Mouse (Mus musculus): Measurements from ENCODE around the gene Lypd8.

GRCm38 (mm10) chr11:58377686-58378085 lies 1.2 kb upstream of the Lypd8 start:
- TF ChIP-seq CTCF (IDR thresholded peaks at IDR 0.05; ENCODE audit: low read depth): no peak
- no peak for TF ChIP-seq EP300 (IDR thresholded peaks at IDR 0.05; ENCODE audit: low read depth)

Data from heart, postnatal 0 days (tissue).